Mouse (Mus musculus) G1E-ER4 (cell line): ENCODE data around the gene Ackr1. TPM values are rescaled to one million over a fixed set of nuclear protein-coding genes. Genes with fewer than 3 reads are reported as not detected.

ENCODE experiments used
- GATA1 ChIP-seq: IDR thresholded peaks from one replicate; pipeline ENCODE4 v1.8.0; 2012; ENCODE audit warnings: low read length, inconsistent platforms
- polyA plus RNA-seq: library from polyadenylated mRNA; stranded (reverse); fragments of >175 nt; gene quantifications from 2 replicates; pipeline ENCODE4 v1.2.3, GENCODE M21; 2012

Gene Ackr1
- not detected in 2 replicates for polyA plus RNA-seq

DNA sequence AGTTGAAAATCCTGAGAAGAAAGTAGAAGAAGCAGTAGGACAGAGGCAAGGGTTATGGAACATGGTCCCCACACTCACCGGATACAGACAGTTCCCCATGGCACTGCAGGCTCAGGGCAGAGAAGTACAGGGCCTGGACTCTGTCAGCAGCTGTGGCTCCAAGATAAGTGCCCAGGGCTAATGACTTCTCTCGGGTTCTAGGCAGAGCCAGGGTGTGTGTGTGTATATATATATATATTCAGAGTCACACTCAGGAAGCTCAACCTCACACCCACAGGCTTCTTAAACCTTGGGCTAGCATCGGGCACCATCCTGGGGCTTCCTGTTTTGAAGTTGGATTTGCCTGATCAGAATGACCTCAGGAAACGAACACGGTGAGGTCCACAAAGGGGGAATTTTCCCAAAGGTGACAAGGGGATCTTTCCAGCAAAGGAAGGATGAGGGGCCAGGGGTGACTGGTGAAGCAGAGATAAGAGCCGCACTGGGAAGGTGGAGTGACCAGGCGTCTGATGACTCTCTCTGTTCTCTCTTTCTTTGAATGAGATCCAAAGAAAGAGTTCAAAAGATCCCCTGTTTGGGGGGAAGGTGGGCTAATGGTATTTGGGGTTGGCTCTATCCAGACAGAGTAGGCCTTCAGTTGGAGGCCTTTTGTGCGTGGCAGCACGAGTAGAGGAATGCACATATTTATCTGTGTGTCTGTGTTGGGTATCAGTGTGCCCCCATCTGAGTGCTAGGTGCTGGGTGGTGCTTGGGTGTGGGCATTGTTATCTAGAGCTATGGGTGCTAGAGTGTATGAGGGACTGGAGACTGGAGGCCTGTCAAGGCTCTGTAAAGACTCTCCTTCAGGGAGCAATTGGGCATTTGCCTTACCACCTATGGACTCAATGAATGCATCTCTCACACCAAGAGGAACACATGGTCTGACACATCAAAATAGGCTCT is at the start of gene Ackr1:
Ackr1 (minus strand) TSS at position 439 of the 942 bp plus-strand sequence.
- TF ChIP-seq GATA1 = no peak

DNA sequence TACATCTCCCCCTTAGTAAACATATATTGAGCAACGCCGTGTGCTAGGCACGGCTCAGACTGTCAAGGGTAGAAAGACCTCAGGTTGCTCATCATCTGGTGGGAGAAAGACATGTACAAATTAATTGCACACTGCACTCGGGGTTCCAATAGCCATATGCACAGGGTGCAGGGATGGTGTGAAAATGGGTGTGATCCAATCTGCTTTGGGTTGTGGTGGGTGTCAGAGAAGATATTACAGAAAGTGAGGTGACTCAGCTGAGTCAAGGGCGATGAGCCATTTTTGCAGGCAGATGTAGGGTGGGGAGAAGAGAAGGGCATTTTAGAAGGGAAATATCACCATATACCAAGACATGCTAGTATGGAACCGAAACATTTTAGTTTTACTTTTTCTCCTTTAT is 47.9 kb upstream of the Ackr1 start:
- no peak for TF ChIP-seq GATA1

DNA sequence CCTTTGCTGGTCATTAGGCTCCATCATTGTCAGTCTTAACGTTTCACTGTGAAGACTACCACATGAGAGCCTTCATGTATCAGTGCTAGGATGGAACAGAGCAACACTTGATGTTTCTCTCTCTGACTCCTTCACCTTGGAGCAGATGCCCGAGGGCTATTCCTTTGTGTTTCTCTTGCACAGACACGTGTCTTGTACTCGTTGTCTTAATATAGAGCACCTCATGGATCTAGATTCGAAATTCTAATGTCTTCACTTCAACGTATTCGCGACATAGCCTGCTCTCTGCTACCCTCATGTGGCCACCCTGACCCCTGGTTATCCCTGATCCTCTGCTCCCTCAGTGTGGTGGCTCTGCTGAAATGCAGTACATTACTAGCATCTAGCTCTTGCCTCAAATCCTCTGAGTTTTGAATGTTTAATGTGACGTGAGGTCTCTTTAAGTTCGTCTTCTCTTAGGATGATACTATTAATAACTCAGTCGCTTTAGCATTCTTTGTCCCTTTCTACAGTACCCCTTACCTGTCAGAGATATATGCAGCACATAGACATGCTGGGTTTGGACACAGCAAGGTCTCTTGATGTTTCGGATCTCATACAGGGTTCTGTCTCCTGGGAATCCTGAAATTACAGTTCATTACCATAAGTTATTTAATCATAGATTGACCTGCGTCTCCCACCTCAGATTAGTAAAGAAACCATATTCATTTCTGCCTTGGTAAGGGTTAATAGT is 44.0 kb upstream of the Ackr1 start:
- no peak for TF ChIP-seq GATA1

DNA sequence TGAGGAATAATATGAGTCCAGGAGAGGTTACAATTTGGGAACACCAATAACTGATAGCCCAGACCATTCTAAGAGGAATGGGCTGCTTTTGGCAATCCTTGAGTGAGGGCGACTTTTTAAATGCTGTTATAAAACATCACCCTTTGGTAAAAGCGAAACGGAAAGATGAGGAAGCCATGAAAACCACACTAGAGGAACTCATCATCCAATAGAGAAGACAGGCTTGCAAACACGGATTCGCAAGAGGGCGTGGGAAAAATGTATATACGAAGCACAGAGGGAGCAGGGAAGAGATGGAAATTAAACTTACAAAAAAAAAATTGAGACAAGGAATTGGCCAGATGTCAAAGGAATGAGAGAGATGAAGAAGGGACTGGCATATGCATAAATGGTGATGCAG is 40.5 kb upstream of the Ackr1 start:
- no peak for TF ChIP-seq GATA1

DNA sequence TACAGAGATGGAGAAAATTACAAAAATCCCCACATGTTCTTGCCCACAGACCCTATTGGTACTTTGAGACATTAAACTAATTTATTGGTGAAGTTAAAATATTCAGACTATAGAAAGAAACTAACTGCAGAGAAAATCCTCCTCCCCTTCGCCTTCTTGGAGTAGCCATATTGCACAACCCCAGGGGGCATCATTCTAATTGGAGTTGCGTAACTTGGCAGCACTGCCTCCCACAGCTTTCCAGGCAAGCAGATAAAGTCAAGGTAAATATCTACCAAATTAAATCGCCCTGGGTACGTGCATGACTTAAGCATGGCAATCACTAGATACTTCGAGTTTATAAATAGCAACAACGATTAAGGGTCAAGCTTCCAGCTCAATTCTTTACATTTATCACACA is 38.0 kb upstream of the Ackr1 start:
- TF ChIP-seq GATA1 = no peak

DNA sequence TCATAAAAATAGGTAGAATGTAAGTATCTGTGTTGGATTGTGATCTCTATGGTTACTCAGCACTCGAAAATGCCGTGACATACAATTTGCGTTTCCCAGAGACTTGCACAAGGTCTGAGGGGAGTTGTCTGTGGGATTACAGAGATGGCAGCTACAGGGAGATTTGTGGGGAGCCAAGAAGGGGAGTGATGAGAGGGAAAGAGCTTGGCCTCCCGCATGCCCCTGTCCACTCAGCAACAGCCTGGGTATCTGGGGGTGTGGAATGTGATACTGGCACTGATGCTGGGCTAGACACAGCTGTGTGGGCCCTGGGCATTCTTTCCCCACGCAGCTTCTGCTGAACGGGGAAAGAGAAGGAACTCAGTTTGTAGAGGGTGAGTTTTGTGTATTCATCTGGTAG is 36.9 kb upstream of the Ackr1 start:
- no peak for TF ChIP-seq GATA1

DNA sequence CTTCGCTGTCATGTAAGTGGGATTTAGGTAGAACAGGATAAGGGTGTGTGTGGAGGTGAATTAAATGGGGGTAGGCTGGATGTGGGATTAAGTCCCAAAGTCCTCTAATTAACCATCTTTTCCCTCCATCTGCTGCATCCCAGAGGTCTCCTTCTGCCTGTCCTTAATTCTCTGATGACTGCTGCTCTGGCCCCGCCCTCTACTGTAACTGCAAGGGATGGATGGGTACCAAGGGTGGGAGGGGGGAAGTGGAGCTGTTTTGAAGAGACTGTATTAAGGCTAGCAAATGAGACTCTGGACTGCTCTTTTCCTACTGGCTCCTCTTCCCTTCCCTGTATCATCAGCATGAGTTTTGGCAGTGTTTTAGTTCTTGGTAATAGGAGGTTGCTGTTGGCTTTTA is 36.1 kb upstream of the Ackr1 start:
- TF ChIP-seq GATA1 = no peak

DNA sequence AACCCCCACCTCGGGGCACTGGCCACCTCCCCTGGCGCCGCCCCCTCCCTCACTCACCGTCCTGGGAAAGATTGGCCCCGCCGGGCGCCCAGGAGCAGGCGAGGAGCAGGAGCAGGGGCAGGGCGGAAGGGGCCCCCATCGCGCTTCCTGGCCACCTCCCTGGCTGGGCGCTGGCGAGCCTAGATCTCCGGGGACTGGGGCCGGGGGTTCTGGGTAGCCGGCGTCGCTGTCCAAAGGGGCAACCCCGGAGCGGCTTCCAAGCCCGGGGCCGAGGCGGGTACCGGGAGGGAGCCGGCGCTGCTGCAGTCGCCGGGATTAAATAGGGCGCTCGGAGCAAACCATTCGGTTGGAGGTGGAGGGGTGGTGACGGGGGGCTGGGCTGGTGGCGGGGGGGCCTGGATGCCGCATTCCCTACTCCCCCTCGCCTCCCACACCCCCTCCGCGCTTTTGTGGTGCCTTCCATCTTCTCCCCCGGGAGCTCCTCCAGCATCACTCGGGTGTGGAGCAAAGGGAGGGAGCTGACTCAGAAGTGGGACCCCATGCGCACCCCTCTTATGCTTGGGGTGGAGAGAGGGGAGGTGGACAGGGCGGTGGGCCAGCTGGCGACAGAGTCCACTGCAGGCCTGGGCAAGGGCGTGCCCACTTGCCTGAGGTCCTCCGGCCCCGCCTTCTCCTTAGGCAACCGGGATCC is 34.0 kb upstream of the Ackr1 start, which contains the start of gene Cadm3:
Cadm3 (minus strand) TSS at position 340 of the 691 bp plus-strand sequence.
- no peak for TF ChIP-seq GATA1

DNA sequence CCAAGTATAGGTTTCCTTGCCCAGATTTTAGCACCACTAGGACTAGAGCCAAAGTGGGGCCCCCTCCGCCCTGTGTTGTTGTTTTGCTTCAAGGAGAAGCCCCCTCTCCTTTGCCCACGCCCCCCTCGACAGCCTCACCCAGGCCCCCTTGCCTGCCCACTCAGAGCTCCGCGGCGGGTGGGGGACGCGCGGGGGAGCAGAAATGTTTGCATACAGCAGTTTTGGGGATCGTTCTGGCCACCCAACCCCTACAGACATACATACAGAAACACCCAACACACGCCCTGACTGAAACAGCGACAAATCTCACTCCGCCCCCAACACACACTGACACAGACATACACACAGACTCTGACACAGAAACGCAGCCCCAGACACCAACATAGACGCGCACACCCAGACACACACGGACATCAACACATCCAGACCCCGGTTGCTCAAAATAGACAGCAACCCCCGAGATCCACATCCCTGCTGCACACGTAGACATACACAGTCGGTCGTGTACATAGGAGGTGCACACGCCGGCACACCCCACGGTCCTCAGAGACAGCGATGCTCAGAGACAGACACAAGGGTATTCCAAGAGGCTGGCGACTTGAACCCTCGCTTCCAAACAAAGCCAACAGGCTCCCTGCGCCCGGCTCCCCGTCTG is 33.3 kb upstream of the Ackr1 start:
- TF ChIP-seq GATA1 = no peak

DNA sequence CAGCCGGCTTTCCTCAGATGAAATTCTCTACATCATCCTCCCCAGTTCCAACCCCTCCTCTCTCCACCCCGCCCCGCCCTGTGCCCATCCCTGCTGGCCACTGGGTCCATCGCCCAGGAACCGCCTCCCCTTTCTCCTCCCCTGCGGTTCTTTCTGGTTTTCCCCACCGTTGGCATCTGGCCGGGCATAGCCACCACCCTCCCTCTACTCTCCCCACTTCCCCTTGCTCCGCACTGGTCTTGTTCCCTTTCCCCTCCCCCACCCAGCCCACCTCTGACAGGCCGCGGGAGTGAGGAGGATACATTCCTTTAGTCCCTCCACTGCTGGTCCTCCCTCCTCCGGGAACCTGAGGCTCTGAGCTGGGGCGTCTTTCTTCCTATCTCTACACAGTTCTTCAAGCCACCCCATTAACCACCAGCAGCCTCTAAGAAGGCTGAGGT is 32.4 kb upstream of the Ackr1 start:
- no peak for TF ChIP-seq GATA1

DNA sequence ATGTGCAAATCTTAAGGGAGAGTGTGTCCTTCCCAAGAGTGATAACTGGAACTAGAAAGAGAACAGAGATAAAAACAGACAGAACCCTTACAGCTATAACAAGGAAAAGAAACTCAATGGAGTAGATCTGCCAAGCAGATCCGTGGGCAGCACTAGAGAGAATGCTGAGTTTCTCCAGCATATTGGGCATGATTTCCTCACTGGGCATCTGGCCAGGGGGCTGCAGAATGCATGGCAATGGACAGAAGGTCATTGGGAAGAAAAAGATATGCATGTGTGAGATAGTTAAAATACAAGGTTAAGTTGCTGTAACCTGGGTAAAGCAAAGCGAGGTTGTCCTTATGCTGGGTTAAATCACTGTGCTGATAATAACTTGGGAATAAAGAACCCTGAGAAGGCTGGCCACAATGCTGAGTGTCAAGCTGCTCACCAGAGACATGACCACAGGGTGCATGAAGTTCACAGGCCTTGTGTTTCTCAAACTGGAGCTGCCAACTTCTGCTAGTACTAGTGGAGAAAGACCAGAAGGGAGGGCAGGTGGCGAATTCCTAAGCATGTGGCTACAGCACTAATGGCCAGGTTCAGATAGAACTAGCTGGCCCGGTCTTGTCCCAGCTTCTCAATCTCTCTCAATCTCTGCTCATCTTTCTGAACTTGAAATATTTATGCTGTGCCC is 30.7 kb upstream of the Ackr1 start:
- no peak for TF ChIP-seq GATA1

DNA sequence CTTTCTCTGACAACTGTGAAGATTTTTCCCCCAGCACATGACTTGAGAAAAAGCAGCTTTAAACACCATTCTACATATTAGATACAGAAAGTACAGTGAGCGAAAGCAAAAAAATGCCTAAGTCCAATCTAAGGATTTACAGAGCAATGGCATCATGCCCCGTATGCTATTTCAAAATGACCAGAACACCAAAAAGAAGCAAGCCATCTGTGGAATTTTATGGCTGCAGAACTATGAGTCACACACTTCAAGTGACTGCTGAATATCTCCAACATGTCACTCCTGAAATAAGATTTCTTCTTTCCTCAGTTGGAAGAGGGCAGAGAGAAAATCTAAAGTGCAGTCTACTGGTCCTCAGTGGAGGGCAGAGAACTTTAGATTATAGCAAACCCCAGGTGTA is 29.9 kb upstream of the Ackr1 start:
- no peak for TF ChIP-seq GATA1

DNA sequence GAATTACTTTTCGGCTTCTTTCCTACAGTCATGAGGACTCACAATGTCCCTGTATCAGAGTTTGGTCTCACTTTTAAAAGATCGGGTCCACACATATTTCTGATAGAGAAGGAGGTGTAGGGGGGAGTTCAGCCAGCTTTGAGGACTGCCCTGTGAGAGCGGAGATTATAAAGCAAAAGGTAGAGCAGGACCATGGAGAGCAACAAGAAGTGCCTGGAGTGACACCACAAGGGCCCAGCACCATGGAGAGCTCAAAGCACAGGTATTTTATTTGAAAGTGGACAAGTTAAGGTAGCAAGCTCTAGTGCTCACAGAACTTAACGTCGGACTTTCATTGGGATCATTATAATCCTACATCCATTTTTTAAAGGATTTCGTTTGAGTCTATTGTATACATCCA is 28.1 kb upstream of the Ackr1 start:
- no peak for TF ChIP-seq GATA1

DNA sequence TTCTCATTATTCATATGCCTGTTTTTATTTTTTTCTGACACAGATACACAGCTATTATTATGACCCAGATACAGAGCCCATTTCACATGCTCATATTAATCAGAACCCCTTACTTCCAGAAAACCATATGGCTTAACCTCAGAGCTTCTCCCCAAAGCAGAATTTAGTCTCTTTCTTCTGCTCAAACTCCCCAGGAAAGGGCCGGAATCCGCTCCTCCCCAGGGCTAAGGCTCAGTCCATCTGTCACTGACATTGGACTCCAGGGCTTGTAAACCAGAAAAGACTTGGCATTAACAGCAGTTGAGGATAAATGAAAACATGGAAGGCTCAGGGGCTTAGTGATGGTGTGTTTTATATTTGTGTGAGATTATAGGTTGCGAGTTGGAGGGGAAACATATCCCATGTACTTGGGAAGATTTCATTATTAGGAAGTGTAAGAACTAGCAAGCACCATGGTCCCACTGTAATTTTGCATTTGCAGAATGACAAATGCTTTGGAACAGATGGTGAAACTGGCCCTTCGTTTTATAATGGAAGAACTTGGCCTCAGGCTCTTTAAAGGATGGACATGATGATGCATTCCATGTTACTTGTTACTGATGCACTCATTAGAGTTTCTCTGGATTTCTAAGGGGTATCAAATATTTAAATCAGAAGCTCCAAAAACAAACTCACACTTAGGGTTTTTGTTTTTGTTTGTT is 26.2 kb upstream of the Ackr1 start:
- TF ChIP-seq GATA1 = no peak
